Mouse (Mus musculus) limb, embryonic 15.5 days (tissue): Measurements from ENCODE around the gene Aplp1. TPM values are rescaled to one million over a fixed set of nuclear protein-coding genes. Genes with fewer than 3 reads are reported as not detected.
A peak's percentile ranks its signal among the peaks of the same experiment; 100 is the strongest.
"Not testable (repeated sequence)": the region's sequence is repeated elsewhere in the genome, so short reads cannot be mapped to it uniquely, and the experiment has no call there.

ENCODE experiments used
- ATAC-seq: fragments of 200-750 bp; cut with Nextera tagmentation; 2 replicates; pipeline ENCODE4 v1.8.0; 2017; ENCODE audit warnings: low read depth, moderate TSS enrichment; ENCODE audit not compliant: insufficient number of reproducible peaks, low FRiP score, low TSS enrichment
- H3K27ac ChIP-seq: fragments of 300-500 bp; sonication (generic); 2 replicates; pipeline ENCODE4 v1.5.1; 2015; ENCODE audit warnings: moderate library complexity, mild to moderate bottlenecking, inconsistent platforms
- H3K27me3 ChIP-seq: fragments of 300-500 bp; sonication (generic); 2 replicates; pipeline ENCODE4 v1.6.1; 2015; ENCODE audit warnings: inconsistent platforms
- H3K36me3 ChIP-seq: fragments of 300-500 bp; sonication (generic); 2 replicates; pipeline ENCODE4 v1.6.1; 2015; ENCODE audit warnings: inconsistent platforms
- H3K4me1 ChIP-seq: fragments of 300-500 bp; sonication (generic); 2 replicates; pipeline ENCODE4 v1.6.1; 2015; ENCODE audit warnings: inconsistent platforms
- H3K4me2 ChIP-seq: fragments of 300-500 bp; sonication (generic); 2 replicates; pipeline ENCODE4 v1.6.1; 2015; ENCODE audit warnings: mild to moderate bottlenecking, inconsistent platforms
- H3K4me3 ChIP-seq: fragments of 300-500 bp; sonication (generic); 2 replicates; pipeline ENCODE4 v1.5.1; 2015; ENCODE audit warnings: mild to moderate bottlenecking, inconsistent platforms
- H3K9ac ChIP-seq: fragments of 300-500 bp; sonication (generic); 2 replicates; pipeline ENCODE4 v1.6.1; 2015; ENCODE audit warnings: inconsistent platforms
- H3K9me3 ChIP-seq: fragments of 300-500 bp; sonication (generic); 2 replicates; pipeline ENCODE4 v1.6.1; 2016; ENCODE audit warnings: inconsistent platforms
- WGBS: fragments of 180-500 bp; shearing (Covaris S2); methylation state at CpG from one replicate; pipeline ENCODE4 v1.1.7; 2015; 5-methylcytosine and 5-hydroxymethylcytosine counted together
- polyA plus RNA-seq: library from polyadenylated mRNA; unstranded; fragments of >200 nt; fragmentation: Nextera tagmentation; extraction: Ambion mirVana; gene quantifications from 2 replicates; pipeline ENCODE4 v1.2.1, GENCODE M21; 2015

Gene Aplp1
- 28.6 and 32.7 TPM in 2 replicates for polyA plus RNA-seq

GRCm38 (mm10) chr7:30444971-30445751 lies at the start of gene Aplp1:
TSS of gene Aplp1 (minus strand) at chr7:30445535.
- WGBS: under 1% methylated on average over 63 of the region's 72 CpGs
- Histone ChIP-seq H3K36me3 (peaks cover 6% of the 10 kb centered on the region; the same call in 1 of the 2 replicates), H3K27ac (no peak within 1 kb of the TSS), H3K4me3 (peak within 1 kb of the TSS; percentile 64), H3K4me1 (peaks cover 18% of the 10 kb centered on the region), H3K9ac (peak within 1 kb of the TSS; percentile 63), H3K4me2 (peak within 1 kb of the TSS; percentile 92), H3K27me3 (peaks cover 20% of the 10 kb centered on the region), H3K9me3 (no peaks in the 10 kb centered on the region)
- peak; percentile 68; the same call in 1 of the 2 replicates for ATAC-seq

GRCm38 (mm10) chr7:30493401-30493931 lies 48.1 kb upstream of the Aplp1 start, which contains the start of gene Prodh2:
TSS of gene Prodh2 (plus strand) at chr7:30493622.
- ATAC-seq: no peak
- no peak within 1 kb of the TSS for H3K4me3 ChIP-seq
- 59% methylated on average over 11 of the region's 11 CpGs for WGBS
- peaks cover 17% of the 10 kb centered on the region for H3K27me3 ChIP-seq
- H3K27ac ChIP-seq: no peak within 1 kb of the TSS
- H3K36me3 ChIP-seq: no peaks in the 10 kb centered on the region
- H3K4me1 ChIP-seq: 0 out of 2 replicates have a peak, but pooled peaks cover 3% of the 10 kb centered on the region
- H3K9ac ChIP-seq: no peak within 1 kb of the TSS
- H3K4me2 ChIP-seq: no peak within 1 kb of the TSS
- H3K9me3 ChIP-seq: no peaks in the 10 kb centered on the region

GRCm38 (mm10) chr7:30492765-30493164 lies 47.4 kb upstream of the Aplp1 start:
- Histone ChIP-seq H3K27ac (no peak overlapping the region), H3K9ac (no peak overlapping the region), H3K36me3 (no peaks in the 10 kb centered on the region), H3K4me2 (no peak overlapping the region), H3K4me3 (no peak overlapping the region), H3K9me3 (no peaks in the 10 kb centered on the region), H3K4me1 (0 out of 2 replicates have a peak, but pooled peaks cover 3% of the 10 kb centered on the region), H3K27me3 (peaks cover 17% of the 10 kb centered on the region)
- 16% methylated on average over 4 of the region's 4 CpGs for WGBS
- no peak for ATAC-seq

- Histone ChIP-seq H3K9ac (no peak overlapping the region), H3K27me3 (peaks cover 17% of the 10 kb centered on the region), H3K4me1 (0 out of 2 replicates have a peak, but pooled peaks cover 3% of the 10 kb centered on the region), H3K36me3 (no peaks in the 10 kb centered on the region), H3K4me2 (no peak overlapping the region), H3K9me3 (no peaks in the 10 kb centered on the region), H3K27ac (no peak overlapping the region), H3K4me3 (no peak overlapping the region)
- 16% methylated on average over 6 of the region's 6 CpGs for WGBS
- no peak for ATAC-seq
Measured at GRCm38 (mm10) chr7:30490957-30491307, 45.6 kb upstream of the Aplp1 start.

- no peaks in the 10 kb centered on the region for H3K36me3 ChIP-seq
- no peak for ATAC-seq
- 32% methylated on average over 16 of the region's 16 CpGs for WGBS
- H3K4me3 ChIP-seq: no peak overlapping the region
- no peak overlapping the region for H3K27ac ChIP-seq
- H3K9me3 ChIP-seq: no peaks in the 10 kb centered on the region
- H3K4me1 ChIP-seq: 0 out of 2 replicates have a peak, but pooled peaks cover 3% of the 10 kb centered on the region
- no peak overlapping the region for H3K4me2 ChIP-seq
- no peak overlapping the region for H3K9ac ChIP-seq
- peaks cover 17% of the 10 kb centered on the region for H3K27me3 ChIP-seq
Measured at GRCm38 (mm10) chr7:30490251-30490956, 45.1 kb upstream of the Aplp1 start.

GRCm38 (mm10) chr7:30484250-30484649 lies 38.9 kb upstream of the Aplp1 start:
- WGBS: 18% methylated on average over 8 of the region's 8 CpGs
- Histone ChIP-seq H3K36me3 (no peaks in the 10 kb centered on the region), H3K9me3 (no peaks in the 10 kb centered on the region), H3K27ac (no peak overlapping the region), H3K4me1 (no peaks in the 10 kb centered on the region), H3K4me3 (no peak overlapping the region), H3K27me3 (peaks cover 9% of the 10 kb centered on the region; the same call in 1 of the 2 replicates), H3K9ac (no peak overlapping the region), H3K4me2 (no peak overlapping the region)
- ATAC-seq: no peak

GRCm38 (mm10) chr7:30477415-30478381 lies 32.4 kb upstream of the Aplp1 start:
- H3K27me3 ChIP-seq: peaks cover 21% of the 10 kb centered on the region
- no peak overlapping the region for H3K27ac ChIP-seq
- no peak for ATAC-seq
- H3K9me3 ChIP-seq: no peaks in the 10 kb centered on the region
- H3K4me1 ChIP-seq: no peaks in the 10 kb centered on the region
- H3K36me3 ChIP-seq: no peaks in the 10 kb centered on the region
- H3K9ac ChIP-seq: no peak overlapping the region
- H3K4me3 ChIP-seq: peak overlapping the region; percentile 10
- H3K4me2 ChIP-seq: peak overlapping the region; percentile 32
- 4% methylated on average over 31 of the region's 32 CpGs for WGBS

- H3K4me3 ChIP-seq, H3K4me2 ChIP-seq, H3K9me3 ChIP-seq, H3K4me1 ChIP-seq, ATAC-seq, H3K9ac ChIP-seq, H3K27ac ChIP-seq, H3K36me3 ChIP-seq: not testable (repeated sequence)
- H3K27me3 ChIP-seq: peaks cover 21% of the 10 kb centered on the region
- WGBS: 84% methylated on average over 7 of the region's 7 CpGs
Measured at GRCm38 (mm10) chr7:30476136-30476535, 30.8 kb upstream of the Aplp1 start.

GRCm38 (mm10) chr7:30474999-30475398 lies 29.7 kb upstream of the Aplp1 start:
- Histone ChIP-seq H3K27me3 (peaks cover 28% of the 10 kb centered on the region), H3K9ac (no peak overlapping the region), H3K9me3 (no peaks in the 10 kb centered on the region), H3K4me2 (no peak overlapping the region), H3K4me1 (no peaks in the 10 kb centered on the region), H3K27ac (no peak overlapping the region), H3K36me3 (no peaks in the 10 kb centered on the region), H3K4me3 (no peak overlapping the region)
- no peak for ATAC-seq
- WGBS: 67% methylated on average over 4 of the region's 4 CpGs

GRCm38 (mm10) chr7:30472411-30472810 lies 27.1 kb upstream of the Aplp1 start:
- Histone ChIP-seq H3K9ac (no peak overlapping the region), H3K4me1 (no peaks in the 10 kb centered on the region), H3K27ac (no peak overlapping the region), H3K9me3 (no peaks in the 10 kb centered on the region), H3K4me3 (no peak overlapping the region), H3K36me3 (no peaks in the 10 kb centered on the region), H3K27me3 (peaks cover 26% of the 10 kb centered on the region), H3K4me2 (no peak overlapping the region)
- ATAC-seq: no peak
- WGBS: 42% methylated on average over 5 of the region's 5 CpGs

- no peak for ATAC-seq
- 9% methylated on average over 6 of the region's 6 CpGs for WGBS
- Histone ChIP-seq H3K4me1 (no peaks in the 10 kb centered on the region), H3K4me2 (no peak overlapping the region), H3K4me3 (no peak overlapping the region), H3K9ac (no peak overlapping the region), H3K36me3 (no peaks in the 10 kb centered on the region), H3K27ac (no peak overlapping the region), H3K9me3 (no peaks in the 10 kb centered on the region), H3K27me3 (peaks cover 86% of the 10 kb centered on the region)
Measured at GRCm38 (mm10) chr7:30464816-30465300, 19.5 kb upstream of the Aplp1 start.
